Mouse (Mus musculus): ENCODE measurements around the gene Gm6657. TPM values are rescaled to one million over a fixed set of nuclear protein-coding genes. Genes with fewer than 3 reads are reported as not detected.

The Gm6657 gene
- total and polyA plus RNA-seq, 2 experiments from 2014 or later, result not detected

- TF ChIP-seq CTCF (IDR thresholded peaks at IDR 0.05; ENCODE audit: low read depth), result no peak
- TF ChIP-seq EP300 (IDR thresholded peaks at IDR 0.05; ENCODE audit: low read depth), result no peak
- Histone ChIP-seq H3K9me3 (replicated peaks; ENCODE audit: control insufficient read depth, low read length) (no peaks in the 10 kb centered on the region), H3K9ac (replicated peaks; ENCODE audit: low read depth, low read length) (no peak overlapping the region), H3K4me3 (ENCODE audit: low read depth, low read length) (no peak overlapping the region), H3K4me2 (ENCODE audit: low read depth, low read length) (no peak overlapping the region), H3K4me1 (ENCODE audit: control insufficient read depth, insufficient read depth) (no peaks in the 10 kb centered on the region), H3K27me3 (ENCODE audit: control insufficient read depth, insufficient read depth, low read length) (no peaks in the 10 kb centered on the region), H3K36me3 (replicated peaks; ENCODE audit: control insufficient read depth, insufficient read depth, low read length) (no peaks in the 10 kb centered on the region), H3K27ac (ENCODE audit: low read depth) (no peak overlapping the region)
- ATAC-seq (ENCODE audit: insufficient read depth, low read depth) (no peak), DNase-seq (ENCODE audit: low spot score) (no peak)
- 27% methylated on average over 2 of the region's 2 CpGs for WGBS
These were observed 1.3 kb downstream of the Gm6657 start for GRCm38 (mm10) chr12:78195368-78195767.

DNA sequence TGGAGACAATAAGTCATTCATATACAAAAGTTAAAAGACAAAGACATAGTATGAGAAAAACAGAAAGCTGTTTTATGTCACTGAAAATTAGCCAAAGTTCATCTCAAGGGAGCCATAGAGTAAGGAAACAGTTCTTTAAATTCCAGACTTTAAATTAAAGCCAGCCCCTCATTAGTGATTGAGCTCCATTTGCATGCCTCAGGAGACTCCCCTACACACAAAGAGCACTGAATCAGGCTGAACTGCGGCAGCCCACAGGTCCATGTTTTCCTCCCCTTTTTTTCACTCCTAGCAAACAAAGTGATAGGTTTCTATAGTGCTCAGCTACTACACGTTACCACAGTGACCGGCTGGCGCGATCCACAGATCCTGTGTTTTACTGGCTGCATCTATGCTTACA, 9.6 kb downstream of the Gm6657 start:
- no peak for ATAC-seq (ENCODE audit: insufficient read depth, low read depth)
- no peak for DNase-seq (ENCODE audit: low spot score)
- H3K27ac ChIP-seq (ENCODE audit: low read depth), result no peak overlapping the region
- H3K4me1 ChIP-seq (ENCODE audit: control insufficient read depth, insufficient read depth), result no peaks in the 10 kb centered on the region
- no peak overlapping the region for H3K4me2 ChIP-seq (ENCODE audit: low read depth, low read length)
- H3K9me3 ChIP-seq (replicated peaks; ENCODE audit: control insufficient read depth, low read length), result no peaks in the 10 kb centered on the region
- no peak overlapping the region for H3K4me3 ChIP-seq (ENCODE audit: low read depth, low read length)
- H3K9ac ChIP-seq (replicated peaks; ENCODE audit: low read depth, low read length), result no peak overlapping the region
- WGBS, result 63% methylated on average over 5 of the region's 5 CpGs
- H3K36me3 ChIP-seq (replicated peaks; ENCODE audit: control insufficient read depth, insufficient read depth, low read length), result no peaks in the 10 kb centered on the region
- H3K27me3 ChIP-seq (ENCODE audit: control insufficient read depth, insufficient read depth, low read length), result no peaks in the 10 kb centered on the region
- no peak for TF ChIP-seq CTCF (IDR thresholded peaks at IDR 0.05; ENCODE audit: low read depth)

DNA sequence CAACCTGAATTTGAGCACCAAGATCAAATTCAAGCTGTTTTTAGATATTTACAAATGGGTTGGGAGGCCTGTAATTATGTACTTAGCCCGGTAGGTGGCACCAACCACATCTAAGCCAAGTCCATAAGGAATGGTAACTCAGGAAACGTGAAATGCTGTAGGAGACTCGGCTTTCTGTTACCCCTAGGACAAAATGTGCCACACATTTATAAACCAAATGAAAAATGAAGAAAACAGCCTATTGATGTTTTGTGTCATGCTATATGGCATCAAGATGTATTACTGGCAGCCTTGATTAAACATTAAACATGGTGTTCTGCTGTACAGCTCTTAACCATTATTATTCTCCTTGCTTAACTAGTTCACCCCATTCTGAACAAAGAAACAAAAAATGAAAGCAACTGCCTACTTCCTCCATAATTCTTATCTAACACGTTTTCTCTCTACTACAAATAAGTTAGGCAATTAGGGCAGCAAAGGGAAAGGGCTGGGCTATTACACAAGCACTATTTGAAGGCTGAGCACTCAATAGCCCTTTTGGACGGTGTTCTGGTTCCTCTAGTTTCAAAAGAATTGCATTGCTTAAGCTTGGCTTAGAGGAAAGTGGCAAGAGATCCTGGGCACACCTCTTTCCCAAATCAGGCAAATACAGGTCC, 12.0 kb downstream of the Gm6657 start:
- H3K4me1 ChIP-seq (ENCODE audit: control insufficient read depth, insufficient read depth), result no peaks in the 10 kb centered on the region
- DNase-seq (ENCODE audit: low spot score) (peak; percentile 71), ATAC-seq (ENCODE audit: insufficient read depth, low read depth) (no peak)
- H3K4me2 ChIP-seq (ENCODE audit: low read depth, low read length), result peak overlapping the region; percentile 45
- no peak overlapping the region for H3K9ac ChIP-seq (replicated peaks; ENCODE audit: low read depth, low read length)
- no peaks in the 10 kb centered on the region for H3K27me3 ChIP-seq (ENCODE audit: control insufficient read depth, insufficient read depth, low read length)
- H3K36me3 ChIP-seq (replicated peaks; ENCODE audit: control insufficient read depth, insufficient read depth, low read length), result no peaks in the 10 kb centered on the region
- H3K27ac ChIP-seq (ENCODE audit: low read depth), result no peak overlapping the region
- WGBS, result 15% methylated on average over 5 of the region's 5 CpGs
- peak; percentile 79 for TF ChIP-seq CTCF (IDR thresholded peaks at IDR 0.05; ENCODE audit: low read depth)
- TF ChIP-seq EP300 (IDR thresholded peaks at IDR 0.05; ENCODE audit: low read depth), result no peak
- no peaks in the 10 kb centered on the region for H3K9me3 ChIP-seq (replicated peaks; ENCODE audit: control insufficient read depth, low read length)
- H3K4me3 ChIP-seq (ENCODE audit: low read depth, low read length), result peak overlapping the region; percentile 19

- no peaks in the 10 kb centered on the region for H3K9me3 ChIP-seq (replicated peaks; ENCODE audit: control insufficient read depth, low read length)
- no peaks in the 10 kb centered on the region for H3K4me1 ChIP-seq (ENCODE audit: control insufficient read depth, insufficient read depth)
- no peaks in the 10 kb centered on the region for H3K27me3 ChIP-seq (ENCODE audit: control insufficient read depth, insufficient read depth, low read length)
- H3K4me3 ChIP-seq (ENCODE audit: low read depth, low read length), result no peak overlapping the region
- TF ChIP-seq CTCF (IDR thresholded peaks at IDR 0.05; ENCODE audit: low read depth) (no peak), EP300 (IDR thresholded peaks at IDR 0.05; ENCODE audit: low read depth) (no peak)
- DNase-seq (ENCODE audit: low spot score) (no peak), ATAC-seq (ENCODE audit: insufficient read depth, low read depth) (no peak)
- no peak overlapping the region for H3K9ac ChIP-seq (replicated peaks; ENCODE audit: low read depth, low read length)
- H3K27ac ChIP-seq (ENCODE audit: low read depth), result no peak overlapping the region
- no peaks in the 10 kb centered on the region for H3K36me3 ChIP-seq (replicated peaks; ENCODE audit: control insufficient read depth, insufficient read depth, low read length)
- H3K4me2 ChIP-seq (ENCODE audit: low read depth, low read length), result no peak overlapping the region
- 70% methylated on average over 4 of the region's 4 CpGs for WGBS
These were observed 12.5 kb downstream of the Gm6657 start for GRCm38 (mm10) chr12:78206571-78206960.

GRCm38 (mm10) chr12:78209856-78210255, 15.8 kb downstream of the Gm6657 start:
- H3K27ac ChIP-seq (ENCODE audit: low read depth), result no peak overlapping the region
- ATAC-seq (ENCODE audit: insufficient read depth, low read depth) (no peak), DNase-seq (ENCODE audit: low spot score) (no peak)
- no peaks in the 10 kb centered on the region for H3K36me3 ChIP-seq (replicated peaks; ENCODE audit: control insufficient read depth, insufficient read depth, low read length)
- no peaks in the 10 kb centered on the region for H3K9me3 ChIP-seq (replicated peaks; ENCODE audit: control insufficient read depth, low read length)
- H3K4me3 ChIP-seq (ENCODE audit: low read depth, low read length), result no peak overlapping the region
- no peak overlapping the region for H3K4me2 ChIP-seq (ENCODE audit: low read depth, low read length)
- no peaks in the 10 kb centered on the region for H3K4me1 ChIP-seq (ENCODE audit: control insufficient read depth, insufficient read depth)
- no peak overlapping the region for H3K9ac ChIP-seq (replicated peaks; ENCODE audit: low read depth, low read length)
- no peaks in the 10 kb centered on the region for H3K27me3 ChIP-seq (ENCODE audit: control insufficient read depth, insufficient read depth, low read length)
- TF ChIP-seq CTCF (IDR thresholded peaks at IDR 0.05; ENCODE audit: low read depth) (no peak), EP300 (IDR thresholded peaks at IDR 0.05; ENCODE audit: low read depth) (no peak)
- WGBS, result 80% methylated on average over 2 of the region's 2 CpGs

DNA sequence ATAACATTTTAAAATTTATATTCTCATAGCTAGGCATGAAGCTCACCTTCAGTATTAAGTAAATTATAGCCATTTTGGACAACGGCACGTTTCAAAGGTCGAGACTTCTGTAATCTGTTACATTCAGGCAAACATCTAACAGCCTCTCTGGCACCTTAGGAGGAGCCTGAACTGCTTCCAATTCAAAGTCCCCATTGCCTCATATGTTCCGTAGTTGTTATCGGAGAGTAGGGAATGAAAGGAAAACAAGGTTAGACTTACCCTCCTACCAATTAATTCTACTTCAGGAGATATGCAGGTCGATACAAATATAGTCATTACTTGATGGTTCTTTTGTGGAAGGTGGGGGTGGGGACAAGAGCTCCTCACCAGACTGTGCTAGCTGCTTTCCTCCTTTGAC, 21.4 kb downstream of the Gm6657 start:
- H3K4me2 ChIP-seq (ENCODE audit: low read depth, low read length), result no peak overlapping the region
- 61% methylated on average over 6 of the region's 6 CpGs for WGBS
- no peak for ATAC-seq (ENCODE audit: insufficient read depth, low read depth)

More for the DNA sequence above, 21.4 kb downstream of the Gm6657 start:
- Histone ChIP-seq H3K4me1 (ENCODE audit: control insufficient read depth, insufficient read depth) (no peaks in the 10 kb centered on the region), H3K27me3 (ENCODE audit: control insufficient read depth, insufficient read depth, low read length) (no peaks in the 10 kb centered on the region), H3K9ac (replicated peaks; ENCODE audit: low read depth, low read length) (no peak overlapping the region), H3K4me3 (ENCODE audit: low read depth, low read length) (no peak overlapping the region), H3K36me3 (replicated peaks; ENCODE audit: control insufficient read depth, insufficient read depth, low read length) (no peaks in the 10 kb centered on the region), H3K9me3 (replicated peaks; ENCODE audit: control insufficient read depth, low read length) (no peaks in the 10 kb centered on the region), H3K27ac (ENCODE audit: low read depth) (no peak overlapping the region)
- DNase-seq (ENCODE audit: low spot score), result no peak
- TF ChIP-seq CTCF (IDR thresholded peaks at IDR 0.05; ENCODE audit: low read depth), result no peak
- TF ChIP-seq EP300 (IDR thresholded peaks at IDR 0.05; ENCODE audit: low read depth), result no peak

Measured in heart, postnatal 0 days (tissue).